Mouse (Mus musculus) thymus, adult 2 months (tissue): Measurements from ENCODE around the gene Srp68.

Source experiments
- CTCF ChIP-seq: fragments of 200-500 bp; IDR thresholded peaks from 2 replicates; pipeline ENCODE4 v1.5.1; 2012; ENCODE audit warnings: mild to moderate bottlenecking, control low read depth, low read length, moderate library complexity, borderline replicate concordance; ENCODE audit not compliant: control insufficient read depth, poor library complexity, insufficient read depth; ENCODE audit errors: extremely low read depth
- POLR2A ChIP-seq: fragments of 200-500 bp; IDR thresholded peaks from 2 replicates; pipeline ENCODE4 v1.6.1; 2012; ENCODE audit warnings: mild to moderate bottlenecking, low read length, control low read depth, moderate library complexity; ENCODE audit not compliant: control insufficient read depth, poor library complexity, insufficient read depth; ENCODE audit errors: extremely low read depth

DNA sequence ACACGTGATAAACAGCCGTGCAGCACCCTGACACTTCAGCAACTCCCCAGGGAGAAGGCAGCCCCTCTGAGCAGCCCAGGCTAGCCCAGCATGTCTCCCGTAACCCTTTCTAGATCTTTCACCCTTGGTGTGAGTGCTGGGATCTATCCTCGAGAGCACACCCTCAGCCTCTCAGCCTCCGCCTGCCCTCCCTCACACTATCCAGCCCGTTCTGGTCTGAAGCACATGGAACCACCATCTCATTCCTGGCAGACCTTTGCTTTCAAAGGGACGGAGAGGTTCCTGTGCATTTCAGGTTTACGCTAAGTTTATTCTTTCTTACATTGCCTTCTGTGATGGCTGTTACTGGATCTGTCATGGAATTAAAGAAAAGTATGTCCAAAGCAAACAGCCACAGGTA, 29.4 kb downstream of the Srp68 start:
- TF ChIP-seq CTCF (no peak), POLR2A (no peak)
